Mouse (Mus musculus): ENCODE measurements around the gene Stat2. TPM values are rescaled to one million over a fixed set of nuclear protein-coding genes. Genes with fewer than 3 reads are reported as not detected.

Gene Stat2
- polyA plus RNA-seq, 1 experiment from 2014 or later, result 16.4 TPM

Other genes starting within 250 kb of the Stat2 start
- gene Naca, start 235.0 kb upstream of the Stat2 start, polyA plus RNA-seq (2015; fragmentation: Nextera tagmentation; extraction: Ambion mirVana), result 686 and 732 TPM in 2 replicates
- gene Ptges3, start 211.6 kb upstream of the Stat2 start, polyA plus RNA-seq (2015; fragmentation: Nextera tagmentation; extraction: Ambion mirVana), result 371 and 401 TPM in 2 replicates
- 3,551 and 3,599 TPM in 2 replicates for gene Atp5b, start 187.3 kb upstream of the Stat2 start, polyA plus RNA-seq (2015; fragmentation: Nextera tagmentation; extraction: Ambion mirVana)
- gene Baz2a, start 179.0 kb upstream of the Stat2 start, polyA plus RNA-seq (2015; fragmentation: Nextera tagmentation; extraction: Ambion mirVana), result 9.6 and 10.1 TPM in 2 replicates
- gene Rbms2, start 90.3 kb upstream of the Stat2 start, polyA plus RNA-seq (2015; fragmentation: Nextera tagmentation; extraction: Ambion mirVana), result 24.9 and 25.2 TPM in 2 replicates
- 2.2 and 2.8 TPM in 2 replicates for gene Gls2, start 76.1 kb upstream of the Stat2 start, polyA plus RNA-seq (2015; fragmentation: Nextera tagmentation; extraction: Ambion mirVana)
- 36.1 and 40.1 TPM in 2 replicates for gene Spryd4, start 58.8 kb upstream of the Stat2 start, polyA plus RNA-seq (2015; fragmentation: Nextera tagmentation; extraction: Ambion mirVana)
- gene Mip, start 44.7 kb upstream of the Stat2 start, polyA plus RNA-seq (2015; fragmentation: Nextera tagmentation; extraction: Ambion mirVana), result 0.06 TPM in 1 of 2 replicates, not detected in the other
- 29.0 and 33.3 TPM in 2 replicates for gene Timeless, start 38.5 kb upstream of the Stat2 start, polyA plus RNA-seq (2015; fragmentation: Nextera tagmentation; extraction: Ambion mirVana)
- 0.18 and 0.20 TPM in 2 replicates for gene Apon, start 16.5 kb upstream of the Stat2 start, polyA plus RNA-seq (2015; fragmentation: Nextera tagmentation; extraction: Ambion mirVana)
- gene Apof, start 1.9 kb upstream of the Stat2 start, polyA plus RNA-seq (2015; fragmentation: Nextera tagmentation; extraction: Ambion mirVana), result 1.5 and 3.5 TPM in 2 replicates
- gene Il23a, start 28.2 kb downstream of the Stat2 start, polyA plus RNA-seq (2015; fragmentation: Nextera tagmentation; extraction: Ambion mirVana), result 0.44 and 0.53 TPM in 2 replicates
- 24.7 and 25.5 TPM in 2 replicates for gene Pan2, start 32.8 kb downstream of the Stat2 start, polyA plus RNA-seq (2015; fragmentation: Nextera tagmentation; extraction: Ambion mirVana)
- gene Cnpy2, start 51.9 kb downstream of the Stat2 start, polyA plus RNA-seq (2015; fragmentation: Nextera tagmentation; extraction: Ambion mirVana), result 295 and 297 TPM in 2 replicates
- gene Cs, start 67.2 kb downstream of the Stat2 start, polyA plus RNA-seq (2015; fragmentation: Nextera tagmentation; extraction: Ambion mirVana), result 334 and 347 TPM in 2 replicates
- 2.5 and 3.3 TPM in 2 replicates for gene Coq10a, start 98.4 kb downstream of the Stat2 start, polyA plus RNA-seq (2015; fragmentation: Nextera tagmentation; extraction: Ambion mirVana)
- 6.7 and 7.2 TPM in 2 replicates for gene Ankrd52, start 106.6 kb downstream of the Stat2 start, polyA plus RNA-seq (2015; fragmentation: Nextera tagmentation; extraction: Ambion mirVana)
- 207 and 242 TPM in 2 replicates for gene Slc39a5, start 130.7 kb downstream of the Stat2 start, polyA plus RNA-seq (2015; fragmentation: Nextera tagmentation; extraction: Ambion mirVana)
- 104 TPM in 2 replicates for gene Nabp2, start 140.9 kb downstream of the Stat2 start, polyA plus RNA-seq (2015; fragmentation: Nextera tagmentation; extraction: Ambion mirVana)
- gene Rnf41, start 141.1 kb downstream of the Stat2 start, polyA plus RNA-seq (2015; fragmentation: Nextera tagmentation; extraction: Ambion mirVana), result 43.2 and 43.3 TPM in 2 replicates
- 46.6 and 51.1 TPM in 2 replicates for gene Smarcc2, start 188.7 kb downstream of the Stat2 start, polyA plus RNA-seq (2015; fragmentation: Nextera tagmentation; extraction: Ambion mirVana)
- 1,841 and 1,876 TPM in 2 replicates for gene Myl6, start 223.6 kb downstream of the Stat2 start, polyA plus RNA-seq (2015; fragmentation: Nextera tagmentation; extraction: Ambion mirVana)
- 2.8 TPM in 2 replicates for gene Myl6b, start 228.1 kb downstream of the Stat2 start, polyA plus RNA-seq (2015; fragmentation: Nextera tagmentation; extraction: Ambion mirVana)